Mouse (Mus musculus): Measurements from ENCODE around the gene Lmo3.

Gene Lmo3

GRCm38 (mm10) chr6:138581734-138582505, at the start of gene Lmo3:
Gene Lmo3 (minus strand): TSS chr6:138581968.
- no peak for TF ChIP-seq POU5F1 (IDR thresholded peaks at IDR 0.05; ENCODE audit: borderline replicate concordance, low read length)
- no peak for TF ChIP-seq NANOG (IDR thresholded peaks at IDR 0.05; ENCODE audit: borderline replicate concordance, low read length)
- no peak for TF ChIP-seq CTCF (conservative IDR thresholded peaks at IDR 0.05; ENCODE audit: low read length)
- Histone ChIP-seq H3K9me3 (ENCODE audit: low read length) (no peaks in the 10 kb centered on the region), H3K27me3 (ENCODE audit: insufficient read depth, low read length) (no peaks in the 10 kb centered on the region), H3K36me3 (ENCODE audit: insufficient read depth, low read length) (no peaks in the 10 kb centered on the region), H3K4me1 (replicated peaks; ENCODE audit: low read depth, low read length) (no peaks in the 10 kb centered on the region), H3K4me3 (replicated peaks; ENCODE audit: low read length) (no peak within 1 kb of the TSS)

GRCm38 (mm10) chr6:138620786-138621185, 39.0 kb upstream of the Lmo3 start:
- H3K27me3 ChIP-seq (ENCODE audit: insufficient read depth, low read length), result no peaks in the 10 kb centered on the region
- H3K36me3 ChIP-seq (ENCODE audit: insufficient read depth, low read length), result no peaks in the 10 kb centered on the region
- TF ChIP-seq CTCF (conservative IDR thresholded peaks at IDR 0.05; ENCODE audit: low read length) (no peak), NANOG (IDR thresholded peaks at IDR 0.05; ENCODE audit: borderline replicate concordance, low read length) (no peak), POU5F1 (IDR thresholded peaks at IDR 0.05; ENCODE audit: borderline replicate concordance, low read length) (no peak)
- H3K4me3 ChIP-seq (replicated peaks; ENCODE audit: low read length), result no peak overlapping the region
- no peaks in the 10 kb centered on the region for H3K9me3 ChIP-seq (ENCODE audit: low read length)
- no peaks in the 10 kb centered on the region for H3K4me1 ChIP-seq (replicated peaks; ENCODE audit: low read depth, low read length)

GRCm38 (mm10) chr6:138618396-138618795, 36.6 kb upstream of the Lmo3 start:
- TF ChIP-seq CTCF (conservative IDR thresholded peaks at IDR 0.05; ENCODE audit: low read length), result no peak
- no peak for TF ChIP-seq NANOG (IDR thresholded peaks at IDR 0.05; ENCODE audit: borderline replicate concordance, low read length)
- TF ChIP-seq POU5F1 (IDR thresholded peaks at IDR 0.05; ENCODE audit: borderline replicate concordance, low read length), result no peak
- no peaks in the 10 kb centered on the region for H3K9me3 ChIP-seq (ENCODE audit: low read length)
- no peak overlapping the region for H3K4me3 ChIP-seq (replicated peaks; ENCODE audit: low read length)
- H3K36me3 ChIP-seq (ENCODE audit: insufficient read depth, low read length), result no peaks in the 10 kb centered on the region
- no peaks in the 10 kb centered on the region for H3K27me3 ChIP-seq (ENCODE audit: insufficient read depth, low read length)
- H3K4me1 ChIP-seq (replicated peaks; ENCODE audit: low read depth, low read length), result no peaks in the 10 kb centered on the region

GRCm38 (mm10) chr6:138597016-138597415, 15.2 kb upstream of the Lmo3 start:
- Histone ChIP-seq H3K4me1 (replicated peaks; ENCODE audit: low read depth, low read length) (no peaks in the 10 kb centered on the region), H3K36me3 (ENCODE audit: insufficient read depth, low read length) (no peaks in the 10 kb centered on the region), H3K27me3 (ENCODE audit: insufficient read depth, low read length) (no peaks in the 10 kb centered on the region), H3K9me3 (ENCODE audit: low read length) (no peaks in the 10 kb centered on the region), H3K4me3 (replicated peaks; ENCODE audit: low read length) (no peak overlapping the region)
- TF ChIP-seq CTCF (conservative IDR thresholded peaks at IDR 0.05; ENCODE audit: low read length) (no peak), NANOG (IDR thresholded peaks at IDR 0.05; ENCODE audit: borderline replicate concordance, low read length) (no peak), POU5F1 (IDR thresholded peaks at IDR 0.05; ENCODE audit: borderline replicate concordance, low read length) (no peak)

- Histone ChIP-seq H3K4me3 (replicated peaks; ENCODE audit: low read length) (no peak overlapping the region), H3K36me3 (ENCODE audit: insufficient read depth, low read length) (no peaks in the 10 kb centered on the region), H3K27me3 (ENCODE audit: insufficient read depth, low read length) (no peaks in the 10 kb centered on the region), H3K9me3 (ENCODE audit: low read length) (no peaks in the 10 kb centered on the region), H3K4me1 (replicated peaks; ENCODE audit: low read depth, low read length) (no peaks in the 10 kb centered on the region)
- no peak for TF ChIP-seq CTCF (conservative IDR thresholded peaks at IDR 0.05; ENCODE audit: low read length)
- TF ChIP-seq NANOG (IDR thresholded peaks at IDR 0.05; ENCODE audit: borderline replicate concordance, low read length), result no peak
- no peak for TF ChIP-seq POU5F1 (IDR thresholded peaks at IDR 0.05; ENCODE audit: borderline replicate concordance, low read length)
Observed at GRCm38 (mm10) chr6:138595991-138596698, 14.4 kb upstream of the Lmo3 start.

- H3K9me3 ChIP-seq (ENCODE audit: low read length), result no peaks in the 10 kb centered on the region
- H3K4me1 ChIP-seq (replicated peaks; ENCODE audit: low read depth, low read length), result no peaks in the 10 kb centered on the region
- TF ChIP-seq POU5F1 (IDR thresholded peaks at IDR 0.05; ENCODE audit: borderline replicate concordance, low read length) (no peak), CTCF (conservative IDR thresholded peaks at IDR 0.05; ENCODE audit: low read length) (no peak), NANOG (IDR thresholded peaks at IDR 0.05; ENCODE audit: borderline replicate concordance, low read length) (no peak)
- H3K36me3 ChIP-seq (ENCODE audit: insufficient read depth, low read length), result no peaks in the 10 kb centered on the region
- H3K4me3 ChIP-seq (replicated peaks; ENCODE audit: low read length), result no peak overlapping the region
- H3K27me3 ChIP-seq (ENCODE audit: insufficient read depth, low read length), result no peaks in the 10 kb centered on the region
Observed at GRCm38 (mm10) chr6:138583314-138583713, 1.5 kb upstream of the Lmo3 start.

GRCm38 (mm10) chr6:138582506-138583000, 785 bp upstream of the Lmo3 start:
- H3K36me3 ChIP-seq (ENCODE audit: insufficient read depth, low read length), result no peaks in the 10 kb centered on the region
- TF ChIP-seq NANOG (IDR thresholded peaks at IDR 0.05; ENCODE audit: borderline replicate concordance, low read length) (no peak), CTCF (conservative IDR thresholded peaks at IDR 0.05; ENCODE audit: low read length) (no peak), POU5F1 (IDR thresholded peaks at IDR 0.05; ENCODE audit: borderline replicate concordance, low read length) (no peak)
- no peak overlapping the region for H3K4me3 ChIP-seq (replicated peaks; ENCODE audit: low read length)
- no peaks in the 10 kb centered on the region for H3K27me3 ChIP-seq (ENCODE audit: insufficient read depth, low read length)
- H3K4me1 ChIP-seq (replicated peaks; ENCODE audit: low read depth, low read length), result no peaks in the 10 kb centered on the region
- H3K9me3 ChIP-seq (ENCODE audit: low read length), result no peaks in the 10 kb centered on the region

- H3K36me3 ChIP-seq (ENCODE audit: insufficient read depth, low read length), result no peaks in the 10 kb centered on the region
- H3K27me3 ChIP-seq (ENCODE audit: insufficient read depth, low read length), result no peaks in the 10 kb centered on the region
- H3K4me3 ChIP-seq (replicated peaks; ENCODE audit: low read length), result no peak overlapping the region
- H3K4me1 ChIP-seq (replicated peaks; ENCODE audit: low read depth, low read length), result no peaks in the 10 kb centered on the region
- TF ChIP-seq CTCF (conservative IDR thresholded peaks at IDR 0.05; ENCODE audit: low read length), result no peak
- TF ChIP-seq NANOG (IDR thresholded peaks at IDR 0.05; ENCODE audit: borderline replicate concordance, low read length), result no peak
- no peak for TF ChIP-seq POU5F1 (IDR thresholded peaks at IDR 0.05; ENCODE audit: borderline replicate concordance, low read length)
- H3K9me3 ChIP-seq (ENCODE audit: low read length), result no peaks in the 10 kb centered on the region
Observed at GRCm38 (mm10) chr6:138580491-138581076, 1.2 kb downstream of the Lmo3 start.

Measured in E14TG2a.4 (cell line).